Comparison of ENCODE assay signal across 14 mouse cellular contexts in genomic region chr15:64626359-64626758, GRCm38 (mm10).
DNase-seq lines count a peak whose midpoint lies in the region; ATAC-seq and TF ChIP-seq lines count a peak whose summit lies in the region.
"Had no signal": no experiment of that assay in that cellular context is flagged by ENCODE, and none has a peak within 500 bp of the region (broad histone marks: within the 10 kb centered on the region; RNA-seq: fewer than 3 reads in every experiment).

No protein-coding gene starts in this region.

- H3K27ac ChIP-seq in forebrain, embryonic 13.5 days: no peak overlapping the region
- no peak overlapping the region for H3K27ac ChIP-seq in forebrain, embryonic 10.5 days
- H3K27ac ChIP-seq in midbrain, embryonic 11.5 days (ENCODE audit: low read depth, low read length): no peak overlapping the region
- H3K27ac ChIP-seq in midbrain, embryonic 13.5 days: no peak overlapping the region
- no peak overlapping the region for H3K27ac ChIP-seq in midbrain, postnatal 0 days (ENCODE audit: low read depth, low read length)
- no peak overlapping the region for H3K27ac ChIP-seq in thymus, adult 2 months (ENCODE audit: control insufficient read depth, insufficient read depth, low read length)
- H3K27ac ChIP-seq: heart, embryonic 10.5 days had no signal

- H3K36me3 ChIP-seq in forebrain, embryonic 13.5 days (ENCODE audit: poor library complexity, severe bottlenecking): no peaks in the 10 kb centered on the region
- H3K36me3 ChIP-seq in forebrain, embryonic 10.5 days (replicated peaks): no peaks in the 10 kb centered on the region
- no peaks in the 10 kb centered on the region for H3K36me3 ChIP-seq in midbrain, embryonic 11.5 days (ENCODE audit: control insufficient read depth, insufficient read depth, low read length)
- no peaks in the 10 kb centered on the region for H3K36me3 ChIP-seq in midbrain, embryonic 13.5 days
- no peaks in the 10 kb centered on the region for H3K36me3 ChIP-seq in midbrain, postnatal 0 days (ENCODE audit: insufficient read depth, low read length)
- no peaks in the 10 kb centered on the region for H3K36me3 ChIP-seq in thymus, adult 2 months (ENCODE audit: control insufficient read depth, insufficient read depth, low read length)
- H3K36me3 ChIP-seq: heart, embryonic 10.5 days had no signal

- no peak for TF ChIP-seq POLR2A in thymus, adult 2 months (IDR thresholded peaks at IDR 0.05; ENCODE audit: control insufficient read depth, extremely low read depth, insufficient read depth, low read length, poor library complexity)

- H3K27me3 ChIP-seq in forebrain, embryonic 13.5 days: no peaks in the 10 kb centered on the region
- 0 out of 2 replicates have a peak, but pooled peaks cover 3% of the 10 kb centered on the region for H3K27me3 ChIP-seq in forebrain, embryonic 10.5 days (ENCODE audit: poor library complexity, severe bottlenecking)
- H3K27me3 ChIP-seq in midbrain, embryonic 11.5 days (ENCODE audit: control insufficient read depth, insufficient read depth, low read length): no peaks in the 10 kb centered on the region
- 0 out of 2 replicates have a peak, but pooled peaks cover 3% of the 10 kb centered on the region for H3K27me3 ChIP-seq in midbrain, embryonic 13.5 days
- H3K27me3 ChIP-seq in midbrain, postnatal 0 days (ENCODE audit: insufficient read depth, low read length): no peaks in the 10 kb centered on the region
- no peaks in the 10 kb centered on the region for H3K27me3 ChIP-seq in thymus, adult 2 months (ENCODE audit: control insufficient read depth, insufficient read depth, low read length)

- H3K4me3 ChIP-seq in forebrain, embryonic 13.5 days: no peak overlapping the region
- no peak overlapping the region for H3K4me3 ChIP-seq in forebrain, embryonic 10.5 days
- H3K4me3 ChIP-seq in midbrain, embryonic 11.5 days (ENCODE audit: low read depth, low read length): no peak overlapping the region
- H3K4me3 ChIP-seq in midbrain, embryonic 13.5 days (replicated peaks): no peak overlapping the region
- H3K4me3 ChIP-seq in midbrain, postnatal 0 days (ENCODE audit: low read depth, low read length): no peak overlapping the region
- no peak overlapping the region for H3K4me3 ChIP-seq in thymus, adult 2 months (ENCODE audit: control insufficient read depth, insufficient read depth, low read length)
- H3K4me3 ChIP-seq: heart, embryonic 10.5 days; myocyte had no signal

- no peak for DNase-seq in forebrain, embryonic 10.5 days (ENCODE audit: extremely low spot score, low spot score)
- no peak for DNase-seq in midbrain, embryonic 11.5 days (ENCODE audit: low spot score, missing footprints)
- no peak for DNase-seq in midbrain, postnatal 0 days (ENCODE audit: low spot score)
- DNase-seq in thymus, adult 2 months: no peak
- DNase-seq in frontal cortex, postnatal 36 days (ENCODE audit: low spot score in 2 of 2): no peak
- DNase-seq: cerebellum, postnatal 36 days; kidney, adult 9 months; spleen, adult 18-20 months; thymus, postnatal 25 days had no signal

- H3K4me1 ChIP-seq in forebrain, embryonic 13.5 days: no peaks in the 10 kb centered on the region
- H3K4me1 ChIP-seq in forebrain, embryonic 10.5 days: no peaks in the 10 kb centered on the region
- no peaks in the 10 kb centered on the region for H3K4me1 ChIP-seq in midbrain, embryonic 11.5 days (ENCODE audit: control insufficient read depth, insufficient read depth, low read length)
- H3K4me1 ChIP-seq in midbrain, embryonic 13.5 days (replicated peaks): no peaks in the 10 kb centered on the region
- H3K4me1 ChIP-seq in midbrain, postnatal 0 days (ENCODE audit: insufficient read depth, low read length): no peaks in the 10 kb centered on the region
- no peaks in the 10 kb centered on the region for H3K4me1 ChIP-seq in thymus, adult 2 months (replicated peaks; ENCODE audit: control insufficient read depth, insufficient read depth, low read length)
- H3K4me1 ChIP-seq: heart, embryonic 10.5 days had no signal

- H3K4me2 ChIP-seq in forebrain, embryonic 13.5 days: no peak overlapping the region
- H3K4me2 ChIP-seq in midbrain, embryonic 11.5 days: no peak overlapping the region
- H3K4me2 ChIP-seq in midbrain, embryonic 13.5 days (replicated peaks): no peak overlapping the region
- no peak overlapping the region for H3K4me2 ChIP-seq in midbrain, postnatal 0 days (ENCODE audit: low read depth, low read length, poor library complexity, severe bottlenecking)

- ATAC-seq in forebrain, embryonic 13.5 days: peak; percentile 52; the same call in 1 of the 2 replicates
- peak; percentile 60 for ATAC-seq in midbrain, embryonic 11.5 days (ENCODE audit: low FRiP score)
- ATAC-seq in midbrain, embryonic 13.5 days: no peak
- ATAC-seq in common myeloid progenitor, adult 5-6 weeks (replicated peaks; ENCODE audit: low read depth, poor library complexity, severe bottlenecking): peak; percentile 29; the same call in 1 of the 2 replicates
- ATAC-seq in midbrain, postnatal 0 days (ENCODE audit: low FRiP score): peak; percentile 46; the same call in 1 of the 2 replicates

- no peak for TF ChIP-seq CTCF in midbrain, postnatal 0 days (IDR thresholded peaks at IDR 0.05)
- no peak for TF ChIP-seq CTCF in thymus, adult 2 months (IDR thresholded peaks at IDR 0.05; ENCODE audit: borderline replicate concordance, control insufficient read depth, extremely low read depth, insufficient read depth, low read length, poor library complexity)

- no peak overlapping the region for H3K9ac ChIP-seq in forebrain, embryonic 13.5 days
- no peak overlapping the region for H3K9ac ChIP-seq in midbrain, embryonic 11.5 days (ENCODE audit: low read length)
- no peak overlapping the region for H3K9ac ChIP-seq in midbrain, embryonic 13.5 days (replicated peaks)
- no peak overlapping the region for H3K9ac ChIP-seq in midbrain, postnatal 0 days (replicated peaks; ENCODE audit: low read length, poor library complexity, severe bottlenecking)

- no peaks in the 10 kb centered on the region for H3K9me3 ChIP-seq in forebrain, embryonic 13.5 days (replicated peaks)
- H3K9me3 ChIP-seq in forebrain, embryonic 10.5 days: no peaks in the 10 kb centered on the region
- H3K9me3 ChIP-seq in midbrain, embryonic 11.5 days (ENCODE audit: control insufficient read depth, low read length): no peaks in the 10 kb centered on the region
- H3K9me3 ChIP-seq in midbrain, embryonic 13.5 days: no peaks in the 10 kb centered on the region
- H3K9me3 ChIP-seq in midbrain, postnatal 0 days (ENCODE audit: low read length): no peaks in the 10 kb centered on the region
- H3K9me3 ChIP-seq: heart, embryonic 10.5 days had no signal

- WGBS in forebrain, embryonic 13.5 days: 91% methylated on average over 6 of the region's 6 CpGs
- 90% methylated on average over 6 of the region's 6 CpGs for WGBS in forebrain, embryonic 10.5 days
- WGBS in midbrain, embryonic 11.5 days: 84% methylated on average over 6 of the region's 6 CpGs
- WGBS in midbrain, embryonic 13.5 days: 84% methylated on average over 6 of the region's 6 CpGs
- 91% methylated on average over 6 of the region's 6 CpGs for WGBS in midbrain, postnatal 0 days
- WGBS in thymus, adult 2 months: 95% methylated on average over 6 of the region's 6 CpGs
